Mouse (Mus musculus): Measurements from ENCODE around the gene Zbtb44. TPM values are rescaled to one million over a fixed set of nuclear protein-coding genes. Genes with fewer than 3 reads are reported as not detected.
"Not testable (repeated sequence)": the region's sequence is repeated elsewhere in the genome, so short reads cannot be mapped to it uniquely, and the experiment has no call there.

Gene Zbtb44
- polyA plus RNA-seq, 1 experiment: 98.2 TPM

DNA sequence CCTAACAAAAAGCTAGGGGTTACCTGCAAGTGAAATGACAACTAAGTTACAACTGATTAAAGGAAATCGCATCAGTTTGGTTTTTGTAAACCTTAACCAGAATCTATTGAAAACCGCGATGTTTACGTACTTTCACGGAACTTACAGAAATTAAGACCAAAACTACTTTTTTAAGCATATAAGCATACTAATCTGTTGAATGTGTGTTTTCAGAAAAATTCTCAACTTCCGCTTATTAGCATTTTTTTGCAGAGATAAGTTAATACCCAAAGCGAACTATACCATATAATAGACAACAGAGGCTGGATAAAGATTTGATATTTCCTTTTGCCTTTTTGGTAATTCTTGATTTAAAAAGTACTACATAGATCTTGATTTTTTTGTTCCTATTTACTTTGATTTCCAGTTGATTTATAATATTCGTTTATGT lies 985 bp downstream of the Zbtb44 start:
- TF ChIP-seq EP300 (IDR thresholded peaks at IDR 0.05; ENCODE audit: insufficient read depth, low read depth, low read length): no peak
- TF ChIP-seq POLR2A (IDR thresholded peaks at IDR 0.05; ENCODE audit: insufficient read depth, low read length): no peak
- no peak for TF ChIP-seq CTCF (IDR thresholded peaks at IDR 0.05; ENCODE audit: low read depth, low read length)
- Histone ChIP-seq H3K4me1 (ENCODE audit: control insufficient read depth, insufficient read depth, low read length) (no peaks in the 10 kb centered on the region), H3K4me3 (ENCODE audit: low read depth, low read length) (peak overlapping the region; percentile 93), H3K36me3 (ENCODE audit: control insufficient read depth, insufficient read depth, low read length, poor library complexity, severe bottlenecking) (peaks cover 3% of the 10 kb centered on the region; the same call in 1 of the 2 replicates), H3K27me3 (ENCODE audit: control insufficient read depth, insufficient read depth, low read length, poor library complexity, severe bottlenecking) (no peaks in the 10 kb centered on the region), H3K9me3 (replicated peaks; ENCODE audit: control insufficient read depth, insufficient read depth, low read length, poor library complexity, severe bottlenecking) (no peaks in the 10 kb centered on the region), H3K9ac (ENCODE audit: low read depth, poor library complexity, severe bottlenecking) (peak overlapping the region; percentile 92), H3K27ac (ENCODE audit: insufficient read depth, low read length) (peak overlapping the region; percentile 40)

DNA sequence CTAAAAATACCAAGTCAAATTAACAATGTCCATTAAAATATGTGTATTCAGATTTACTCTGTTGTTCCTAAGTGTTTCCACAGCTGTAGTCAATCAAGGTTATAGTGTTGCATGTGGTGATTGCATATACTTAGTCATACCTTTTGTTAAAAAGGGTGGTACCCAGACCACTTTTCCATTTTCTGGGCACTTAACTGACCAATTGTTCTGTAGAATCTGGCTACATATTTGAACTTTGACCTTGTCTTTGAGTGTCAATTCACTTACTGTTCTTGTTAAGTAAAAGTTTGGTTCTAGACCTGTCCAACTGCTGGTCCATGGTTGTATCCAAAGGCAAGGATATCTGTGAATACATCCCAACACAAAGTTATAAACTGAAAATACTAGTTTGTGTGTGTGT lies 2.1 kb downstream of the Zbtb44 start:
- no peak overlapping the region for H3K27ac ChIP-seq (ENCODE audit: insufficient read depth, low read length)
- H3K27me3 ChIP-seq (ENCODE audit: control insufficient read depth, insufficient read depth, low read length, poor library complexity, severe bottlenecking): no peaks in the 10 kb centered on the region
- H3K4me1 ChIP-seq (ENCODE audit: control insufficient read depth, insufficient read depth, low read length): no peaks in the 10 kb centered on the region
- H3K9ac ChIP-seq (ENCODE audit: low read depth, poor library complexity, severe bottlenecking): 0 out of 2 replicates have a peak overlapping the region, but pooled peaks have one; percentile 83
- H3K36me3 ChIP-seq (ENCODE audit: control insufficient read depth, insufficient read depth, low read length, poor library complexity, severe bottlenecking): peaks cover 3% of the 10 kb centered on the region; the same call in 1 of the 2 replicates
- no peak overlapping the region for H3K4me3 ChIP-seq (ENCODE audit: low read depth, low read length)
- H3K9me3 ChIP-seq (replicated peaks; ENCODE audit: control insufficient read depth, insufficient read depth, low read length, poor library complexity, severe bottlenecking): no peaks in the 10 kb centered on the region
- no peak for TF ChIP-seq POLR2A (IDR thresholded peaks at IDR 0.05; ENCODE audit: insufficient read depth, low read length)
- no peak for TF ChIP-seq EP300 (IDR thresholded peaks at IDR 0.05; ENCODE audit: insufficient read depth, low read depth, low read length)
- TF ChIP-seq CTCF (IDR thresholded peaks at IDR 0.05; ENCODE audit: low read depth, low read length): no peak

GRCm38 (mm10) chr9:31050208-31050607 lies 19.8 kb downstream of the Zbtb44 start:
- Histone ChIP-seq H3K36me3 (ENCODE audit: control insufficient read depth, insufficient read depth, low read length, poor library complexity, severe bottlenecking) (peaks cover 15% of the 10 kb centered on the region), H3K27ac (ENCODE audit: insufficient read depth, low read length) (no peak overlapping the region), H3K4me3 (ENCODE audit: low read depth, low read length) (no peak overlapping the region), H3K4me1 (ENCODE audit: control insufficient read depth, insufficient read depth, low read length) (no peaks in the 10 kb centered on the region), H3K9me3 (replicated peaks; ENCODE audit: control insufficient read depth, insufficient read depth, low read length, poor library complexity, severe bottlenecking) (no peaks in the 10 kb centered on the region), H3K9ac (ENCODE audit: low read depth, poor library complexity, severe bottlenecking) (no peak overlapping the region), H3K27me3 (ENCODE audit: control insufficient read depth, insufficient read depth, low read length, poor library complexity, severe bottlenecking) (no peaks in the 10 kb centered on the region)
- no peak for TF ChIP-seq CTCF (IDR thresholded peaks at IDR 0.05; ENCODE audit: low read depth, low read length)
- no peak for TF ChIP-seq EP300 (IDR thresholded peaks at IDR 0.05; ENCODE audit: insufficient read depth, low read depth, low read length)
- no peak for TF ChIP-seq POLR2A (IDR thresholded peaks at IDR 0.05; ENCODE audit: insufficient read depth, low read length)

GRCm38 (mm10) chr9:31051509-31051908 lies 21.1 kb downstream of the Zbtb44 start:
- H3K36me3 ChIP-seq (ENCODE audit: control insufficient read depth, insufficient read depth, low read length, poor library complexity, severe bottlenecking): peaks cover 17% of the 10 kb centered on the region
- not testable (repeated sequence) for H3K4me1 ChIP-seq (ENCODE audit: control insufficient read depth, insufficient read depth, low read length); H3K27ac ChIP-seq (ENCODE audit: insufficient read depth, low read length); H3K9ac ChIP-seq (ENCODE audit: low read depth, poor library complexity, severe bottlenecking); H3K9me3 ChIP-seq (replicated peaks; ENCODE audit: control insufficient read depth, insufficient read depth, low read length, poor library complexity, severe bottlenecking); H3K27me3 ChIP-seq (ENCODE audit: control insufficient read depth, insufficient read depth, low read length, poor library complexity, severe bottlenecking); H3K4me3 ChIP-seq (ENCODE audit: low read depth, low read length)

- no peak for TF ChIP-seq CTCF (IDR thresholded peaks at IDR 0.05; ENCODE audit: low read depth, low read length)
- no peak for TF ChIP-seq EP300 (IDR thresholded peaks at IDR 0.05; ENCODE audit: insufficient read depth, low read depth, low read length)
- no peak for TF ChIP-seq POLR2A (IDR thresholded peaks at IDR 0.05; ENCODE audit: insufficient read depth, low read length)
- Histone ChIP-seq H3K27me3 (ENCODE audit: control insufficient read depth, insufficient read depth, low read length, poor library complexity, severe bottlenecking) (no peaks in the 10 kb centered on the region), H3K9me3 (replicated peaks; ENCODE audit: control insufficient read depth, insufficient read depth, low read length, poor library complexity, severe bottlenecking) (no peaks in the 10 kb centered on the region), H3K4me3 (ENCODE audit: low read depth, low read length) (no peak overlapping the region), H3K9ac (ENCODE audit: low read depth, poor library complexity, severe bottlenecking) (no peak overlapping the region), H3K36me3 (ENCODE audit: control insufficient read depth, insufficient read depth, low read length, poor library complexity, severe bottlenecking) (peaks cover 48% of the 10 kb centered on the region), H3K27ac (ENCODE audit: insufficient read depth, low read length) (no peak overlapping the region), H3K4me1 (ENCODE audit: control insufficient read depth, insufficient read depth, low read length) (peaks cover 1% of the 10 kb centered on the region)
Measured at GRCm38 (mm10) chr9:31058723-31059122, 28.3 kb downstream of the Zbtb44 start.

DNA sequence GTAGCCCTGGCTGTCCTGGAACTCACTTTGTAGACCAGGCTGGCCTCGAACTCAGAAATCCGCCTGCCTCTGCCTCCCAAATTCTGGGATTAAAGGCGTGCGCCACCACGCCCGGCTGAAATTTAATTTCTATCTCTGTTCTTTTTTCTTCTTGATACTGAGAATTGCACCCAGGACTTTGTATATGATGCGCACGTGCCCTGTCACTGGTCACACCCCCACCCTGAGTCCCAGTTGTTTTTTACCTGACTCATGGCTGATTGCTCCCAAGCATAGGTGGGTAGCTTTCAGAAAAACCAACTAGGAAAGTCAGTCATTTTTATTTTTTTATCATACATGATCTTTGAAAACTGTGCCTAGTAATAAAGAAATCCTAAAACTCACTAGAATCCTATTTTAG lies 40.3 kb downstream of the Zbtb44 start:
- Histone ChIP-seq H3K36me3 (ENCODE audit: control insufficient read depth, insufficient read depth, low read length, poor library complexity, severe bottlenecking) (peaks cover 24% of the 10 kb centered on the region), H3K9me3 (replicated peaks; ENCODE audit: control insufficient read depth, insufficient read depth, low read length, poor library complexity, severe bottlenecking) (no peaks in the 10 kb centered on the region), H3K27me3 (ENCODE audit: control insufficient read depth, insufficient read depth, low read length, poor library complexity, severe bottlenecking) (no peaks in the 10 kb centered on the region), H3K4me1 (ENCODE audit: control insufficient read depth, insufficient read depth, low read length) (no peaks in the 10 kb centered on the region), H3K4me3 (ENCODE audit: low read depth, low read length) (no peak overlapping the region), H3K9ac (ENCODE audit: low read depth, poor library complexity, severe bottlenecking) (no peak overlapping the region), H3K27ac (ENCODE audit: insufficient read depth, low read length) (no peak overlapping the region)
- no peak for TF ChIP-seq POLR2A (IDR thresholded peaks at IDR 0.05; ENCODE audit: insufficient read depth, low read length)
- TF ChIP-seq EP300 (IDR thresholded peaks at IDR 0.05; ENCODE audit: insufficient read depth, low read depth, low read length): no peak
- no peak for TF ChIP-seq CTCF (IDR thresholded peaks at IDR 0.05; ENCODE audit: low read depth, low read length)

All from ES-Bruce4 (cell line).